Mouse (Mus musculus) midbrain, embryonic 16.5 days (tissue): ENCODE measurements around the gene Kir3dl1. TPM values are rescaled to one million over a fixed set of nuclear protein-coding genes. Genes with fewer than 3 reads are reported as not detected.
"Not testable (repeated sequence)": the region's sequence is repeated elsewhere in the genome, so short reads cannot be mapped to it uniquely, and the experiment has no call there.

Experiments
- ATAC-seq: fragments of 200-750 bp; cut with Nextera tagmentation; 2 replicates; pipeline ENCODE4 v1.8.0; 2017; ENCODE audit warnings: moderate TSS enrichment
- H3K27ac ChIP-seq: fragments of 300-500 bp; sonication (generic); 2 replicates; pipeline ENCODE4 v1.5.1; 2014; ENCODE audit warnings: mild to moderate bottlenecking, low read length, mixed read lengths
- H3K27me3 ChIP-seq: fragments of 300-500 bp; sonication (generic); 2 replicates; pipeline ENCODE4 v1.6.1; 2014; ENCODE audit warnings: low read depth, low read length, mixed read lengths; ENCODE audit not compliant: control insufficient read depth, insufficient read depth
- H3K36me3 ChIP-seq: fragments of 300-500 bp; sonication (generic); 2 replicates; pipeline ENCODE4 v1.6.1; 2014; ENCODE audit warnings: mild to moderate bottlenecking, low read length, moderate library complexity, mixed read lengths; ENCODE audit not compliant: control insufficient read depth, insufficient read depth
- H3K4me1 ChIP-seq: fragments of 300-500 bp; sonication (generic); 2 replicates; pipeline ENCODE4 v1.6.1; 2014; ENCODE audit warnings: mild to moderate bottlenecking, low read length, mixed read lengths; ENCODE audit not compliant: control insufficient read depth, insufficient read depth
- H3K4me2 ChIP-seq: fragments of 300-500 bp; sonication (generic); 2 replicates; pipeline ENCODE4 v1.6.1; 2014; ENCODE audit warnings: mild to moderate bottlenecking, low read length, mixed read lengths
- H3K4me3 ChIP-seq: fragments of 300-500 bp; sonication (generic); 2 replicates; pipeline ENCODE4 v1.5.1; 2014; ENCODE audit warnings: low read depth, mild to moderate bottlenecking, low read length, moderate library complexity, mixed read lengths
- H3K9ac ChIP-seq: fragments of 300-500 bp; sonication (generic); 2 replicates; pipeline ENCODE4 v1.6.1; 2014; ENCODE audit warnings: low read depth, low read length, mixed read lengths
- H3K9me3 ChIP-seq: fragments of 300-500 bp; sonication (generic); replicated peaks from 2 replicates; pipeline ENCODE4 v1.6.1; 2014; ENCODE audit warnings: mild to moderate bottlenecking, low read length, mixed read lengths; ENCODE audit not compliant: control insufficient read depth, poor library complexity, severe bottlenecking
- WGBS: fragments of 180-500 bp; shearing (Covaris S2); extraction: QIAGEN DNeasy Blood & Tissue Kit; methylation state at CpG from one replicate; pipeline ENCODE4 v1.1.7; 2014; 5-methylcytosine and 5-hydroxymethylcytosine counted together
- polyA plus RNA-seq: library from polyadenylated mRNA; unstranded; fragments of >200 nt; fragmentation: Nextera tagmentation; extraction: Ambion mirVana; gene quantifications from 2 replicates; pipeline ENCODE4 v1.2.1, GENCODE M21; 2015

The Kir3dl1 gene
- not detected in 2 replicates for polyA plus RNA-seq

- H3K9ac ChIP-seq, H3K4me2 ChIP-seq, H3K36me3 ChIP-seq, H3K4me3 ChIP-seq, ATAC-seq, H3K27ac ChIP-seq, H3K4me1 ChIP-seq, H3K9me3 ChIP-seq, H3K27me3 ChIP-seq: not testable (repeated sequence)
- 73% methylated on average over 4 of the region's 4 CpGs for whole genome bisulfite sequencing
These were observed at the start of gene Kir3dl1 for GRCm38 (mm10) chrX:136517699-136518098. TSS of gene Kir3dl1 (plus strand) at chrX:136517999.

- H3K9ac ChIP-seq, H3K27ac ChIP-seq, H3K4me1 ChIP-seq, H3K4me3 ChIP-seq, H3K27me3 ChIP-seq, H3K36me3 ChIP-seq, H3K4me2 ChIP-seq, H3K9me3 ChIP-seq: not testable (repeated sequence)
- 0 out of 2 replicates have a peak, but pooled peaks have one; percentile 21 for ATAC-seq
- WGBS = 60% methylated on average over 1 of the region's 1 CpGs
These were observed 26.2 kb downstream of the Kir3dl1 start, which contains the start of gene Kir3dl2 for GRCm38 (mm10) chrX:136543956-136544355. TSS of gene Kir3dl2 (minus strand) at chrX:136544056.

GRCm38 (mm10) chrX:136569094-136569493 lies 51.3 kb downstream of the Kir3dl1 start:
- H3K4me3 ChIP-seq, ATAC-seq, H3K4me1 ChIP-seq, H3K9me3 ChIP-seq, H3K36me3 ChIP-seq, H3K4me2 ChIP-seq, H3K27me3 ChIP-seq, H3K27ac ChIP-seq, H3K9ac ChIP-seq: not testable (repeated sequence)
- WGBS = 92% methylated on average over 9 of the region's 9 CpGs

Other genes starting within 250 kb of the Kir3dl1 start
- gene Bex3, start 247.7 kb upstream of the Kir3dl1 start, polyA plus RNA-seq = 692 and 737 TPM in 2 replicates
- gene Kir3dl2, start 26.1 kb downstream of the Kir3dl1 start, polyA plus RNA-seq = 0.62 TPM in 2 replicates
- 106 and 114 TPM in 2 replicates for gene Tceal3, start 72.8 kb downstream of the Kir3dl1 start, polyA plus RNA-seq
- 25.0 and 29.3 TPM in 2 replicates for gene Tceal1, start 190.0 kb downstream of the Kir3dl1 start, polyA plus RNA-seq
- gene Morf4l2, start 225.7 kb downstream of the Kir3dl1 start, polyA plus RNA-seq = 612 and 639 TPM in 2 replicates